In genomic region chr13:64039976-64040375, GRCm38 (mm10) we compare ENCODE assay signal across 29 mouse cellular contexts. TPM values are rescaled to one million over a fixed set of nuclear protein-coding genes. Genes with fewer than 3 reads are reported as not detected.
DNase-seq lines count a peak whose midpoint lies in the region; ATAC-seq and TF ChIP-seq lines count a peak whose summit lies in the region.
"Had no signal": no experiment of that assay in that cellular context is flagged by ENCODE, and none has a peak within 500 bp of the region (broad histone marks: within the 10 kb centered on the region; RNA-seq: fewer than 3 reads in every experiment).

No protein-coding gene starts in this region.

- H3K27ac ChIP-seq in intestine, embryonic 14.5 days (ENCODE audit: low read depth), result peak overlapping the region; percentile 77
- H3K27ac ChIP-seq in intestine, postnatal 0 days (ENCODE audit: low read depth, low read length), result no peak overlapping the region; the same call in 1 of the 2 replicates
- peak overlapping the region; percentile 45 for H3K27ac ChIP-seq in lung, embryonic 16.5 days (ENCODE audit: low read length)
- H3K27ac ChIP-seq in heart, embryonic 11.5 days (ENCODE audit: low read depth, low read length), result no peak overlapping the region
- H3K27ac ChIP-seq: heart, embryonic 10.5 days; limb, embryonic 15.5 days; liver, embryonic 15.5 days had no signal

- H3K36me3 ChIP-seq in intestine, embryonic 14.5 days (ENCODE audit: control insufficient read depth, insufficient read depth, low read length), result no peaks in the 10 kb centered on the region
- no peaks in the 10 kb centered on the region for H3K36me3 ChIP-seq in intestine, postnatal 0 days (ENCODE audit: control insufficient read depth, insufficient read depth)
- no peaks in the 10 kb centered on the region for H3K36me3 ChIP-seq in lung, embryonic 16.5 days (ENCODE audit: control insufficient read depth, insufficient read depth, low read length)
- no peaks in the 10 kb centered on the region for H3K36me3 ChIP-seq in heart, embryonic 11.5 days (ENCODE audit: control insufficient read depth, insufficient read depth, low read length)
- H3K36me3 ChIP-seq: heart, embryonic 10.5 days; limb, embryonic 15.5 days; liver, embryonic 15.5 days had no signal

- H3K9me3 ChIP-seq in intestine, embryonic 14.5 days (ENCODE audit: control insufficient read depth, low read length), result no peaks in the 10 kb centered on the region
- H3K9me3 ChIP-seq in intestine, postnatal 0 days (ENCODE audit: control insufficient read depth), result no peaks in the 10 kb centered on the region
- H3K9me3 ChIP-seq in lung, embryonic 16.5 days (ENCODE audit: control insufficient read depth, low read length), result no peaks in the 10 kb centered on the region
- no peaks in the 10 kb centered on the region for H3K9me3 ChIP-seq in heart, embryonic 11.5 days (replicated peaks; ENCODE audit: control insufficient read depth, low read length)
- H3K9me3 ChIP-seq: heart, embryonic 10.5 days; limb, embryonic 15.5 days; liver, embryonic 15.5 days had no signal

- TF ChIP-seq CTCF in intestine, postnatal 0 days (IDR thresholded peaks at IDR 0.05; ENCODE audit: low read depth), result no peak

- H3K4me3 ChIP-seq in intestine, embryonic 14.5 days (ENCODE audit: low read depth, low read length), result no peak overlapping the region
- H3K4me3 ChIP-seq in intestine, postnatal 0 days (ENCODE audit: low read depth, low read length), result no peak overlapping the region
- H3K4me3 ChIP-seq in lung, embryonic 16.5 days (ENCODE audit: low read length), result no peak overlapping the region
- H3K4me3 ChIP-seq in heart, embryonic 11.5 days (ENCODE audit: low read depth, low read length), result no peak overlapping the region
- H3K4me3 ChIP-seq: heart, embryonic 10.5 days; limb, embryonic 15.5 days; liver, embryonic 15.5 days had no signal

- ATAC-seq in intestine, embryonic 14.5 days (replicated peaks; ENCODE audit: low FRiP score, low TSS enrichment, low read depth), result peak; percentile 42; the same call in 1 of the 2 replicates
- no peak for ATAC-seq in intestine, postnatal 0 days
- no peak for ATAC-seq in lung, embryonic 16.5 days (ENCODE audit: low read depth)
- ATAC-seq in megakaryocyte, adult 5-6 weeks (ENCODE audit: poor library complexity, severe bottlenecking), result peak; percentile 71
- ATAC-seq in heart, embryonic 11.5 days (replicated peaks; ENCODE audit: insufficient number of reproducible peaks, low FRiP score, low TSS enrichment), result no peak
- ATAC-seq: activated CD4-positive, CD25-positive, alpha-beta regulatory T cell, adult 4 months; forebrain, embryonic 14.5 days had no signal

- H3K9ac ChIP-seq in intestine, embryonic 14.5 days (ENCODE audit: low read length), result no peak overlapping the region
- no peak overlapping the region for H3K9ac ChIP-seq in intestine, postnatal 0 days (ENCODE audit: low read depth, low read length)
- peak overlapping the region; percentile 17; the same call in 1 of the 2 replicates for H3K9ac ChIP-seq in lung, embryonic 16.5 days (ENCODE audit: low read length)
- H3K9ac ChIP-seq in heart, embryonic 11.5 days (ENCODE audit: low read depth, low read length), result no peak overlapping the region
- H3K9ac ChIP-seq: limb, embryonic 15.5 days; liver, embryonic 15.5 days had no signal

- peaks cover 24% of the 10 kb centered on the region for H3K4me1 ChIP-seq in intestine, embryonic 14.5 days (replicated peaks; ENCODE audit: control insufficient read depth, insufficient read depth, low read length)
- no peaks in the 10 kb centered on the region for H3K4me1 ChIP-seq in intestine, postnatal 0 days (replicated peaks; ENCODE audit: control insufficient read depth, insufficient read depth, low read length)
- H3K4me1 ChIP-seq in lung, embryonic 16.5 days (replicated peaks; ENCODE audit: control insufficient read depth, insufficient read depth, low read length), result peaks cover 13% of the 10 kb centered on the region
- peaks cover 1% of the 10 kb centered on the region; the same call in 1 of the 2 replicates for H3K4me1 ChIP-seq in heart, embryonic 11.5 days (ENCODE audit: control insufficient read depth, insufficient read depth, low read length)

- 18% methylated on average over 10 of the region's 10 CpGs for WGBS in intestine, embryonic 14.5 days
- 26% methylated on average over 10 of the region's 10 CpGs for WGBS in intestine, postnatal 0 days
- 26% methylated on average over 10 of the region's 10 CpGs for WGBS in lung, embryonic 16.5 days
- WGBS in heart, embryonic 11.5 days (ENCODE audit: insufficient replicate concordance), result 68% methylated on average over 10 of the region's 10 CpGs

- H3K4me2 ChIP-seq in intestine, embryonic 14.5 days (ENCODE audit: low read length), result peak overlapping the region; percentile 18; the same call in 1 of the 2 replicates
- H3K4me2 ChIP-seq in intestine, postnatal 0 days (replicated peaks; ENCODE audit: low read depth), result no peak overlapping the region
- H3K4me2 ChIP-seq in lung, embryonic 16.5 days (ENCODE audit: low read depth, low read length), result peak overlapping the region; percentile 9; the same call in 1 of the 2 replicates
- no peak overlapping the region for H3K4me2 ChIP-seq in heart, embryonic 11.5 days
- H3K4me2 ChIP-seq: limb, embryonic 15.5 days; liver, embryonic 15.5 days had no signal

- no peaks in the 10 kb centered on the region for H3K27me3 ChIP-seq in intestine, embryonic 14.5 days (replicated peaks; ENCODE audit: control insufficient read depth, insufficient read depth, low read length)
- H3K27me3 ChIP-seq in intestine, postnatal 0 days (replicated peaks; ENCODE audit: control insufficient read depth, insufficient read depth, low read length), result no peaks in the 10 kb centered on the region
- H3K27me3 ChIP-seq in lung, embryonic 16.5 days (ENCODE audit: control insufficient read depth, insufficient read depth, low read depth, low read length), result no peaks in the 10 kb centered on the region
- H3K27me3 ChIP-seq in heart, embryonic 11.5 days (ENCODE audit: control insufficient read depth, insufficient read depth, low read length), result no peaks in the 10 kb centered on the region
- H3K27me3 ChIP-seq: liver, embryonic 15.5 days had no signal

- no peak for DNase-seq in intestine, embryonic 14.5 days (ENCODE audit: low spot score)
- no peak for DNase-seq in lung, postnatal 14 days
- DNase-seq in frontal cortex, postnatal 36 days (ENCODE audit: low spot score in 2 of 2), result no peak
- DNase-seq: adrenal gland, adult 8-10 months; cerebellum, adult 2 months; cerebellum, postnatal 25 days; kidney, adult 8-10 months; left cerebral cortex, postnatal 4 days; midbrain, embryonic 14.5 days; thymus, postnatal 25 days had no signal

RNA-seq across cellular contexts. Expression of gene Hsd17b3, which starts 49.1 kb away (rescaled TPM):
- polyA plus RNA-seq in intestine, embryonic 14.5 days (2014; fragmentation: Nextera tagmentation; extraction: Ambion mirVana), result not detected in 2 replicates
- 0.31 and 0.41 TPM in 2 replicates for polyA plus RNA-seq in intestine, postnatal 0 days (2015; fragmentation: Nextera tagmentation; extraction: Ambion mirVana)
- polyA plus RNA-seq in lung, embryonic 16.5 days (2015; fragmentation: Nextera tagmentation; extraction: Ambion mirVana), result not detected in 2 replicates
- total RNA-seq in megakaryocyte, adult 5-6 weeks (2015), result not detected in 2 replicates
- total RNA-seq in megakaryocyte, adult 5-6 weeks (2017), result not detected in 2 replicates
- not detected in 2 replicates for polyA plus RNA-seq in heart, embryonic 11.5 days (2014; fragmentation: Nextera tagmentation; extraction: Ambion mirVana)
- total RNA-seq: gastrocnemius, adult 8-10 months; layer of hippocampus, postnatal 14 days; left cerebral cortex, adult 8-10 months; megakaryocyte-erythroid progenitor cell, adult 5-6 weeks had no signal
- polyA plus RNA-seq: activated CD4-positive, CD25-positive, alpha-beta regulatory T cell, adult 4 months; cerebellum, adult 2 months; embryonic facial prominence, embryonic 14.5 days; forebrain, embryonic 14.5 days; frontal cortex, adult 2 months; heart, embryonic 10.5 days; heart, postnatal 0 days; hindbrain, embryonic 11.5 days; limb, embryonic 15.5 days; liver, embryonic 15.5 days; midbrain, embryonic 14.5 days; neural tube, embryonic 11.5 days; small intestine, adult 2 months had no signal

Comparison
In these comparisons a context has a peak if more than half of its experiments do, and no peak if none do; other contexts are left out.
1. ATAC-seq: peak in intestine, embryonic 14.5 days (single experiment) and megakaryocyte, adult 5-6 weeks (single experiment); none in intestine, postnatal 0 days (single experiment), lung, embryonic 16.5 days (single experiment) and heart, embryonic 11.5 days (single experiment).
2. H3K27ac ChIP-seq: peak in intestine, embryonic 14.5 days (single experiment) and lung, embryonic 16.5 days (single experiment); none in intestine, postnatal 0 days (single experiment) and heart, embryonic 11.5 days (single experiment).
3. H3K4me2 ChIP-seq: peak in intestine, embryonic 14.5 days (single experiment) and lung, embryonic 16.5 days (single experiment); none in intestine, postnatal 0 days (single experiment) and heart, embryonic 11.5 days (single experiment).